9 mouse cellular contexts compared by ENCODE assay signal in the genomic region with DNA sequence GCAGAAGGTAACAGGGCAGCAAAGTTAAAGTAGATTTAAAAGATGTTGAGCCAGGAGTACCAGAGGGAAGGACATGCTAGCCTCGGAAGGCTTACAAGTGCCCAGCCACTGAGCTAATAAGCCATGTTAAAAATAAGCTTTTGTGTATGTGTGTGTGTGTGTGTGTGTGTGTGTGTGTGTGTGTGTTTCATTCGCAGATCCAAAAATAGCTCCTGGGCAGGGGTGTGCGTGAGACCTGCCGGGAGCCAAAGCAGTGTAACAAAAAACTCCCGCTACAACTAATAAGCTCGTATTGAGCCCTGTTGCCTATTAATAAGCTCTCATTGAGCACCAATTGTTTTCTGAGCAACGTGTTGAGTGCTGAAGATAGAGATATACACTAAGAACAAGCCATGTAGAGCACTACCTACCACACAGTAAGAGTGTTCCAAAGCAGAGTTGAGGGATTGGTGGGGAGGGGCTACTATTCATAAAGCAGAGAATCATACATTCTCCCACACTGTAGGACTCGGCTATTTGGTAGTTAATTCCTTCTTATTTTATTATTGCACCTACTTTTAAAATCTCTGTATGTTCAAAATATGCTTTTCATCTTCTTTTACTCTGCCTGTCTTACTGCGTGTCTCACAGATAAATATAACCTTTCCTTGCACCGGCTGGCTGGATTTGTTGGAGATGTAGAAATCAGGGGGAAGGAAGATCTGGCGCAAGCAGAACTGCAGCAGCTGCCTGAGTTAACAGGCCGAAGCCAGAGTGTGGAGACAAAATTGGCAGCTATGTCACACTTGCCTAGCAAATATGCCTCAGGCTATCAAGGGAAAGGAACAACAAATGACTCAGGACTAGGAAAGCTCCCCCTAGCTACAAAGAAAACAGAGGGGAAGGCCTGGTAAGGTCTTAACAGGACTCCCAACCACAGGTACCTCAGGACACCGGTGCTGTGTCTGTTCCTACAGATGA. TPM values are rescaled to one million over a fixed set of nuclear protein-coding genes. Genes with fewer than 3 reads are reported as not detected.
DNase-seq lines count a peak whose midpoint lies in the region; ATAC-seq lines count a peak whose summit lies in the region.
"Had no signal": no experiment of that assay in that cellular context is flagged by ENCODE, and none has a peak within 500 bp of the region (broad histone marks: within the 10 kb centered on the region; RNA-seq: fewer than 3 reads in every experiment).

No protein-coding gene starts in this region.

- peak overlapping the region; percentile 83 to 85 for H3K27ac ChIP-seq in heart, embryonic 14.5 days (replicated peaks in 1 of 2; ENCODE audit: control insufficient read depth in 1 of 2, insufficient read depth in 1 of 2, low read depth in 2 of 2, low read length in 2 of 2)
- H3K27ac ChIP-seq: neural tube, embryonic 13.5 days had no signal

- DNase-seq in adrenal gland, postnatal 10 days: peak; percentile 26
- DNase-seq in adrenal gland, adult 18-20 months (ENCODE audit: low spot score in 2 of 2): no peak
- peak; percentile 18 for DNase-seq in retina, postnatal 1 day
- DNase-seq in retina, embryonic 14.5 days (ENCODE audit: low spot score): no peak
- DNase-seq in left cerebral cortex, postnatal 4 days: peak; percentile 18
- DNase-seq in spleen, adult 18-20 months: no peak
- DNase-seq in thymus, postnatal 4 days: no peak

- intact Hi-C loops in left cerebral cortex, postnatal 4 days (cut with DNase I): no loop called here

- H3K4me2 ChIP-seq in heart, embryonic 14.5 days (ENCODE audit: low read length): peak overlapping the region; percentile 55
- H3K4me2 ChIP-seq: neural tube, embryonic 13.5 days had no signal

- no peaks in the 10 kb centered on the region for H3K9me3 ChIP-seq in heart, embryonic 14.5 days (ENCODE audit: control insufficient read depth, low read length)
- H3K9me3 ChIP-seq: neural tube, embryonic 13.5 days had no signal

- ATAC-seq in heart, embryonic 14.5 days (ENCODE audit: insufficient number of reproducible peaks, insufficient read depth, low FRiP score, low read depth): peak; percentile 70

- H3K9ac ChIP-seq in heart, embryonic 14.5 days (ENCODE audit: low read length): peak overlapping the region; percentile 63
- H3K9ac ChIP-seq: neural tube, embryonic 13.5 days had no signal

- peaks cover 14 to 29% of the 10 kb centered on the region in 2 experiments for H3K4me1 ChIP-seq in heart, embryonic 14.5 days (ENCODE audit: control insufficient read depth in 2 of 2, insufficient read depth in 2 of 2, low read length in 2 of 2)
- H3K4me1 ChIP-seq: neural tube, embryonic 13.5 days had no signal

- no peak overlapping the region for H3K4me3 ChIP-seq in heart, embryonic 14.5 days (ENCODE audit: control insufficient read depth in 1 of 2, insufficient read depth in 1 of 2, low read depth in 1 of 2, low read length in 2 of 2)
- H3K4me3 ChIP-seq: neural tube, embryonic 13.5 days had no signal

- H3K27me3 ChIP-seq in heart, embryonic 14.5 days (ENCODE audit: control insufficient read depth, insufficient read depth, low read length): no peaks in the 10 kb centered on the region
- H3K27me3 ChIP-seq: neural tube, embryonic 13.5 days had no signal

- no peaks in the 10 kb centered on the region for H3K36me3 ChIP-seq in heart, embryonic 14.5 days (ENCODE audit: control insufficient read depth, insufficient read depth, low read length)
- H3K36me3 ChIP-seq: neural tube, embryonic 13.5 days had no signal

- 23% methylated on average over 13 of the region's 13 CpGs for WGBS in heart, embryonic 14.5 days

RNA-seq across cellular contexts. Expression of a gene that starts 43.3 kb away (rescaled TPM):
- total RNA-seq in adrenal gland, postnatal 10 days (2021): 10 to 100 TPM; 14.0 to 16.3 TPM
- total RNA-seq in adrenal gland, adult 18-20 months (2021): 10 to 100 TPM; 19.4 to 20.3 TPM
- 2.3 and 2.6 TPM in 2 replicates for polyA plus RNA-seq in heart, embryonic 14.5 days (2014; fragmentation: Nextera tagmentation; extraction: Ambion mirVana)
- 10 to 100 TPM; 22.7 to 24.9 TPM for total RNA-seq in left cerebral cortex, postnatal 4 days (2021)

Comparison
In these comparisons a context has a peak if more than half of its experiments do, and no peak if none do; other contexts are left out.
1. DNase-seq: peak in adrenal gland, postnatal 10 days (single experiment), retina, postnatal 1 day (single experiment) and left cerebral cortex, postnatal 4 days (single experiment); none in adrenal gland, adult 18-20 months (0 of 2), retina, embryonic 14.5 days (single experiment), spleen, adult 18-20 months (0 of 2) and thymus, postnatal 4 days (single experiment).